Mouse (Mus musculus) liver, postnatal 0 days (tissue): Measurements from ENCODE around the gene Syna.

Experiments used
- CTCF ChIP-seq: sonication (generic); IDR thresholded peaks from 2 replicates; pipeline ENCODE4 v1.5.1; 2016; ENCODE audit warnings: antibody characterized with exemption, low read depth
- EP300 ChIP-seq: IDR thresholded peaks from 2 replicates; pipeline ENCODE4 v1.6.1; 2016; ENCODE audit warnings: antibody characterized with exemption, low read depth, mild to moderate bottlenecking

DNA sequence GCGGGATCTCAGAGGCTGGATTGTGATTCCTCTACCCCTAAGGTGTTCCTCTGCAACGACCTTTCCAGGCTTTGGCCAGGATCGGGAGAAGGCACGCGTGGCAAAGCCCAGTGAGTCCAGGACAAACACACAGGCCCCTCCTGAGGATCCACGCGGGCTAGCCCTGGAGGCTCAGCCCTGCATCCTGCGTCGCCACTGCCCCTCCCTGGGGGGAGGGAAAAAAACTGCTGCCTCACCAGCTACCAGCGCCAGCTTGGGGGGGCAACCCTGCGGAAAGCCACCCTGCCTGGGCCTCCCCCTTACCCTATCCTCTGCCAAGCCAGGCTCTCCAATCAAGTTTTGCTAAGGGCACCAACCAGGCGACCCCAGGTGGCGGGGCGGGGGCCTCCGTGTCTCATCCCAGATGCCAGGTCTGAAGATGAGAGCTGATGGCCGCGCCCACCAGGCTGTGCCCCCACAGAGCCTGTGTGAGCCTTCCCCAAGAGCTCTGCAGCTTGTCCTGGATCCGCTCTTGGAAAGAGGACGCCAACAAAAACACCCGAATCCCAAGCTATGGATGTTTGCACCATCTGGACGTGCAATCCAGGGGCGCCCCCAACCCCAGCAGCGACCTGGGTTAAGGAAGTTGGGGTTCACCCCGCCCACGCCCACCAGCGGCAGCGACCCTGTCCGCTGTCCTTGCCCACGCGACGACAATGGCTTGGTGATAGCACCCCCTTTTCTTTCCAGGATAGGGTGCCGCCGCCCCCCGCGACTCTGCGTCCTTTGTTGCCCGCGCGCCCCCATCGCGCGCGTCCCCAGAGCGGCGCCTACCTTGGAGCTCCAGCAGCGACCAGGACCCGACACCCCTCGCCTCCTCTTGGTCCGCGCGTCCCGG, 8.5 kb downstream of the Syna start:
- TF ChIP-seq CTCF (no peak), EP300 (no peak)
